Mouse (Mus musculus) embryo, embryonic 9.5 days (tissue): Measurements from ENCODE around the gene Apof.
"Not testable (repeated sequence)": the region's sequence is repeated elsewhere in the genome, so short reads cannot be mapped to it uniquely, and the experiment has no call there.

Experiments
- DNase-seq: peaks from one replicate; pipeline ENCODE4 v3.0.0-alpha.2; 2017; ENCODE audit errors: extremely low spot score

The Apof gene

DNA sequence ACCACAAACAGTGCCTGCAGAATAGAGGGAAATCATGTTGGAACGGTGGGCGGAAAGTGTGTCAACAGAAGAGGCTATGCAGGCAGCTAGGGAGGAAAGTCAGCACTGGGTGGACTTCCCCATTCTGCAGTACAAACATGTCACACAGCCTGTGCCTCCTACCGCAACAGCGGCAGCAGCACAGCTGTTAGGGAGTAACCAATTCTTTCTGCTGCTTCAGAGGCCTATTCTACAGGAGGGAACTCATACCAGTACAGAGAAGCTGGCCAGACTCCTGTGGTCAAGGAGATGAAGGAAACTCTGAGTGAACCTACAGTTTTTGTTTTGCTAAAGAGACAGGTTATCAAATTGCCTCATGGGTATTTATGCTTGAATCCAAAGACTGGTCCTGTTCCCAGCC, 9.5 kb upstream of the Apof start:
- DNase-seq = no peak

DNA sequence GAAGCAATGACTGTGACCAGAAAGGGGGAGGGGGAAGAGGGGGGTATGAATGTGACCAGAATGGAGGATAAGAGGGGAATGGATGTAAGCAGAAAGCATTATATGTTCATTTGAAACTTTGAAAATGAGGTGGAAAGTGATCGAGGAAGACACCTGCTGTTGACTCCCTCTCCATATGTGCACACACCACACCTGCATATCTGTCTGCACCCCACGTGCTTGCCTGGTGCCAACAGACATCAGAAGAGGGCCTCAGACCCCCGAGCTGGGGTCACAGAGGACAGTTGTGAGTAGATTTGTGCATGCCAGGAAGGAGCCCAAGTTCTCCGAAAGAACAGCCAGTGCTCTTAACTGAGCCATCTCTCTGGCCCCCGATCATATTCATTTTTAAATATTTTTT, 8.5 kb upstream of the Apof start:
- no peak for DNase-seq

- not testable (repeated sequence) for DNase-seq
These were observed 8.1 kb upstream of the Apof start for GRCm38 (mm10) chr10:128260376-128260775.

DNA sequence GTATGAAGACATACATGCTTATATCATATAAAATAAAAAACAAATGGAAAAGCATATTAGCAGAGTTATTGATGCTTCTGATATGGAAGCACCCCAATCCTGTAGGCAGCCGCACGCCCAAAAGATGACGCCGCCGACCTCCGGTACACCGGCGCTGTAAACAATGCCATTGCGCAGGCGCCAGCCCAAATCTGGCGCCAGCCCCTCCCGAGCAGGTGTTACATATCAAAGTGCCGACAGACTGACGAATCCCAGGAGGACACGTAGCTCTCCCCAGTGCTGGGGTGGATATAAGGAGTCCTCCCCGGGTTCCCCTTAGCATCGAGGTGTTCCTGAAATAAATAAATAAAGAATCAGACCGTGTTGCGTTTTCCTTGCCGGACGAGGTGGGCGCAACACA, 6.2 kb upstream of the Apof start:
- no peak for DNase-seq

- no peak for DNase-seq
These were observed 4.8 kb upstream of the Apof start for GRCm38 (mm10) chr10:128263393-128264310.

- no peak for DNase-seq
These were observed 887 bp downstream of the Apof start for GRCm38 (mm10) chr10:128269206-128269910.

- DNase-seq = peak; percentile 93
These were observed 1.9 kb downstream of the Apof start, which contains the start of gene Stat2 for GRCm38 (mm10) chr10:128270287-128270841. Gene Stat2, plus strand, starts transcription at chr10:128270559.

GRCm38 (mm10) chr10:128270866-128271265, 2.4 kb downstream of the Apof start:
- DNase-seq = no peak

GRCm38 (mm10) chr10:128271883-128272282, 3.4 kb downstream of the Apof start:
- no peak for DNase-seq

DNA sequence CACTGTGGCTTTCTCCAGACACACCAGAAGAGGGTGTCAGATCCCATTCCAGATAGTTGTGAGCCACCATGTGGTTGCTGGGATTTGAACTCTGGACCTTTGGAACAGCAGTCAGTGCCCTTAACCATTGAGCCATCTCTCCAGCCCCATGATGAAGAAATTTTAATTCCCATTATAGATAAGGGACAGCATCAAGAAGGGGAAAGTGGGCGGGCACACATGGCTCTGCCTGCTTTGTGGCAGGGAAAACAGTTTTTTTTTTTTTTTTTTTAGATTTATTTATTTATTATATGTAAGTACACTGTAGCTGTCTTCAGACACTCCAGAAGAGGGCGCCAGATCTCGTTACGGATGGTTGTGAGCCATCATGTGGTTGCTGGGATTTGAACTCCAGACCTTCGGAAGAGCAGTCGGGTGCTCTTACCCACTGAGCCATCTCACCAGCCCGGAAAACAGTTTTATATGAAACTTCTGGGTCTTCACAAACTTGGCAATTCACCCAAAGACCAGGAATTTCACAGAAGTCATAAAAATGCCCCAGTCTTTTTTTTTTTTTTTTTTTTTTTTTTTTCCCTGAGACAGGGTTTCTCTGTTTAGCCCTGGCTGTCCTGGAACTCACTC, 4.5 kb downstream of the Apof start:
- DNase-seq = not testable (repeated sequence)

DNA sequence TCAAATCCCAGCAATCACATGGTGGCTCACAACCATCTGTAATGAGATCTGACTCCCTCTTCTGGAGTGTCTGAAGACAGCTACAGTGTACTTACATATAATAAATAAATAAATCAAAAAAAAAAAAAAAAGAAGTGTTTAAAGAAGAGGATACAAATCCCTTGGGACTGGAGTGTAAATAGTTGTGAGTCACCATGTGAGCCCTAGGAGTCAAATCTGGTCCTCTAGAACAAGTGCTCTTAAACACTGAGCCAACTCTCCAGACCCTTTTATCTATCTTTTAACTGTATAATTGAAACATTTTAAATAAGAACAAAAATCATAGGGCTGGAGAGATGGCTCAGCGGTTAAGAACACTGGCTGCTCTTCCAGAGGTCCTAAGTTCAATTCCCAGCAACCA, 6.9 kb downstream of the Apof start:
- DNase-seq = not testable (repeated sequence)

DNA sequence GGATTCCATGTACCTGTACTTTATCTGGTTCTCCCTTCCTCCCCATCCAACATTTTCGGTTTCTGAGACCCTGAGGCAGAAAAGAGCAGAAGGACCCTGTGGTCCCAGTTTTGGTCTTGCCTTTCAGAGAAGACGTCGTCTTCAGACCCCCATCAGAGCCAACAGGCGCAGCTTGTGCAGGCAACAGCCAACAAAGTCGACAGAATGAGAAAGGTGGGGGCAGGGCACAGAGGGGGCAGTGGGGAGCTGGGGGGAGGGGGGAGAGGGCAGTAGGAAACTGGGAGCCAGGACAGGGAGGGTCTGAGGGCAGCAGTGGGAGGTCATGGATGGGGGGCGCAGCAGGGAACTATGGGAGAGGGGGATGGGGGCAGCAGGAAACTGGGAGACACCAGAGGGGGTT, 9.7 kb downstream of the Apof start:
- no peak for DNase-seq

GRCm38 (mm10) chr10:128280943-128281342, 12.5 kb downstream of the Apof start:
- no peak for DNase-seq

DNA sequence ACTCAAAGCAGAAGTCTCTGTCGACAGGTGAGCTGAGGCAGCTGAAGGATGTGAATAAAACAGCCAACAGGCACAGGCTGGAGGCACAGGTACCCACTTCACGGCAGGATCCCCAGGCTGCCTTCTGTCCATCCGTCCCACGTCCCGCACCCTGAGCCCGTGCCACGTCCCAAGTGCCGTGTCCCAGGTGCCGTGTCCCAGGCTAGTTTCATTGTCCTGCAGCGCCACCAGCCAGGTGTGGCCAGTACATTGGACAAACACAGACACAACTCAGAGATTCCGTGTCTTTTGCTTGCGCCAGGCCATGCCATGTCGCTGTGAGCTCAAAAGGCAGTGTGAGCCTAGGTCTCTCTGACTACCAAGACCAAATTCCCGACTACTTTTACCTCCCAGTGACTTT, 13.2 kb downstream of the Apof start:
- no peak for DNase-seq

DNA sequence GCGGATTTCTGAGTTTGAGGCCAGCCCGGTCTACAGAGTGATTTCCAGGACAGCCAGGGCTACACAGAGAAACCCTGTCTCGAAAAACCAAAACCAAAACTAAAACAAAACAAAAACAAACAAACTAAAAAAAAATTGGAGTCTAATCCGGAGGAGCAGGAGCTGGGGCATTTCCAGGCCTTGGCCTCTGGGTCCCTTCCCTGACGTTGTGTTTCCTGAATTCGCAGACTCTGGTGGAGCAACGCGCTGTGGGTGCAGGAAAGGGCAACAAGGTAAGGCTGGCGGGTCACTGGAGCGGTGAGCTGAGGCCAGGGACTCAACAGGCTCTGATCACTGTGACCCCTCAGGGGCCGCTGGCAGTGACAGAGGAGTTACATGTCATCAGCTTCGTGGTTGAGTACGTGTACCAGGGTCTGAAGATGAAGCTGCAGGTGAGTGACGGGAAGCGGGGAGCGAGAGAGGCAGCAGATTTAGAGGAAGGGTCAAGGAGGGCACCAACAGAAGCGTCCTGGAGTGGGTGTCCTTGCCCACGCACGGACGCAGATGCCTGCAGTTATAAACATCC, 14.5 kb downstream of the Apof start:
- DNase-seq = no peak

- DNase-seq = peak; percentile 73
These were observed 15.4 kb downstream of the Apof start for GRCm38 (mm10) chr10:128283604-128284579.

- not testable (repeated sequence) for DNase-seq
These were observed 22.1 kb downstream of the Apof start for GRCm38 (mm10) chr10:128290594-128290993.

DNA sequence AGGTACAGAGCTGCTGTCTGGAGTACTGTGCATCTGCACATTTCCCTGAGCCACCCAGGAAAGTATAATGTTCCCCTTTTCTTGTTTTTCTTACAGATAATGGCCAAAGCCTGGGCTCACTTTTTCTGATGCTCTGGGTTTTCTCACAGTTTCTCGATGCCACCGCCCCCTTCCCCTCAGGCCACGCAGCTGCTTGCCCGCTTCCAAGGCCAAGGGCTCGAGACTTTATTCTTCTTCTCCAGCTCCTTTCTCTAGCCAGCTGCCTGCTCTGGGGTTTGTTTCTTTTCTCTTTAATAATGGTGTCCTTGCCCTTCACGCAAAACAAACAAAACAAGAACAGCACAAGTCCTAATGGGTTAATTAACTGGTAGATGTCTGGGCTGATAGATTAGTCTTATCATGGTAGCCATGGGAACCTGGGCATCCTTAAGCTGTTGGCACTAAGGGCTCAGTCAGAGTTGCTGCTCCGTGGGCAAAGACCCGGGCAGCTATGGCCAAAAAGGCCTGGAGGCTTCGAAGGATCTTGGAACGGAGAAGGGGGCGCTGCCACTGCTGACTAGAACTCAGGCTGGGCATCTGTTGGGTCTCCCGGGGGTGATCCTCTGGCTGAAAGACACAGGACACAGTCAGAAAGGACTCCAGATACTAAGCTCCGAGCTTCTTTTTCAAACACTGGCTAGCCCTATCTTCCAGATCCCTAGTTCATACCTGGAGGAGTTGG, 28.1 kb downstream of the Apof start:
- DNase-seq = no peak

DNA sequence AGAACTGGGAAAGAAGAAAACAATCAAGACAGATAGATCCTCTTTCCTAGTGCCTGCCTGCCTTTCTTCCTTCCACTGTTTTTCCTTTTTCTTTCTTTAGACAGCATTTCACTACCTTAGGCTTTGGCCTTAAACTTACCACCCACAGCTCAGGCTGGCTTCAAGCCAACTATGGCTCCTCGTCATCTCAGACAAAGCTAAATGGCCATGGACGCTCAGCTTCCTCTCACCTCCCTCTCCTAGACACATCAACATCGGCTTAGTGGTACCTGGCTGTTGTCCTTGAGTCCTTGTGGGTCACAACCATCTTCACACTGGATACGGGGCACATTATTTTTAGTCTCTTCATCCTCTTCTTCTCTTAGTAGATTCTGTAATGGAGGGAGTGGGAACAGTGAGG, 28.8 kb downstream of the Apof start:
- DNase-seq = no peak

DNA sequence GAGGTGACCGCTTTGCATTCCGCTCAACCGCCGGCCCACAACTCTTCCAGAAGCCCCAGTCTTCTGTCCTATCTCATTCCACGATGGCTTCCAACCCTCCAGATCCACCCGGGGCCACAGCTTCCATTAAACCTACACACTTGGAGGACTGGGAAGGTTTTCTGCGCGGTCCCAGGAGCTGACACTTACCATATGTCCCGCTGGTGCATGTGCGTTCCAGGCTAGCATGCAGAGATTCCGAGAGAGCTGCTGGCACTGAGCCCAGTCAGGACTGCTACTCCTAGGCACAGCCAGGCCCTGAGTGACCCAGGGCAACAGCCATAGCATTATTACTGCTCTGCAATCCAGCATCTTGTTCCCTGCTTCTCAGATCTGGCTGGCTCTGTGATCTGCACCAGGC, 29.2 kb downstream of the Apof start:
- no peak for DNase-seq
